Mouse (Mus musculus) MEL (cell line): ENCODE results near the gene H2afy. TPM values are rescaled to one million over a fixed set of nuclear protein-coding genes. Genes with fewer than 3 reads are reported as not detected.

ENCODE experiments used
- DNase-seq: peaks from one replicate; pipeline ENCODE4 v3.0.0; 2011; ENCODE audit warnings: low read depth, low spot score
- H3K27ac ChIP-seq: 2 replicates; pipeline ENCODE4 v1.5.1; 2012; ENCODE audit warnings: low read depth, mild to moderate bottlenecking, control low read depth, low read length, moderate library complexity; ENCODE audit not compliant: control insufficient read depth
- H3K27me3 ChIP-seq, 2 experiments: fragments of 150-350 bp in 1 of 2; sonication (generic) in 1 of 2; 2 replicates each; pipeline ENCODE4 v1.6.1; 2012; ENCODE audit warnings: low read length in 2 of 2, mild to moderate bottlenecking in 2 of 2, improper control_type of control experiment in 1 of 2, moderate library complexity in 1 of 2; ENCODE audit not compliant: insufficient read depth in 2 of 2, control insufficient read depth in 1 of 2
- H3K36me3 ChIP-seq, 2 experiments: 2 replicates each; pipeline ENCODE4 v1.6.1; 2012 to 2014; ENCODE audit warnings: low read length in 2 of 2, improper control_type of control experiment in 1 of 2, inconsistent platforms in 1 of 2, mild to moderate bottlenecking in 1 of 2; ENCODE audit not compliant: insufficient read depth in 2 of 2, control insufficient read depth in 1 of 2
- H3K4me1 ChIP-seq, 2 experiments: fragments of 150-350 bp in 1 of 2; sonication (generic) in 1 of 2; 2 replicates each; pipeline ENCODE4 v1.6.1; 2012; ENCODE audit warnings: low read length in 2 of 2, improper control_type of control experiment in 1 of 2, mild to moderate bottlenecking in 1 of 2; ENCODE audit not compliant: insufficient read depth in 2 of 2, control insufficient read depth in 1 of 2
- H3K4me3 ChIP-seq, 2 experiments: fragments of 150-350 bp in 1 of 2; sonication (generic) in 1 of 2; 2 replicates each; pipeline ENCODE4 v1.5.1; 2012; ENCODE audit warnings: low read depth in 2 of 2, low read length in 2 of 2, mild to moderate bottlenecking in 2 of 2, moderate library complexity in 2 of 2, control low read depth in 1 of 2, improper control_type of control experiment in 1 of 2; ENCODE audit not compliant: control insufficient read depth in 1 of 2, insufficient read depth in 1 of 2
- H3K79me2 ChIP-seq: 2 replicates; pipeline ENCODE4 v1.6.1; 2012; ENCODE audit warnings: mild to moderate bottlenecking, low read length, moderate library complexity; ENCODE audit not compliant: control insufficient read depth, poor library complexity, insufficient read depth
- H3K9ac ChIP-seq: 2 replicates; pipeline ENCODE4 v1.6.1; 2012; ENCODE audit warnings: low read depth, mild to moderate bottlenecking, control low read depth, low read length, moderate library complexity; ENCODE audit not compliant: control insufficient read depth, poor library complexity, severe bottlenecking
- H3K9me3 ChIP-seq: fragments of 150-350 bp; sonication (generic); replicated peaks from 2 replicates; pipeline ENCODE4 v1.6.1; 2012; ENCODE audit warnings: mild to moderate bottlenecking, low read length, improper control_type of control experiment, moderate library complexity; ENCODE audit not compliant: insufficient read depth
- BHLHE40 ChIP-seq: IDR thresholded peaks from 2 replicates; pipeline ENCODE4 v1.6.1; 2012; ENCODE audit warnings: low read depth, mild to moderate bottlenecking, inconsistent platforms, low read length, improper control_type of control experiment, borderline replicate concordance
- CHD2 ChIP-seq: IDR thresholded peaks from 2 replicates; pipeline ENCODE4 v1.6.1; 2011; ENCODE audit warnings: low read length, improper control_type of control experiment
- CTCF ChIP-seq, 3 experiments: IDR thresholded peaks in 2 of 3; conservative IDR thresholded peaks in 1 of 3; 2 replicates each; pipeline ENCODE4 v1.5.1; 2011 to 2012; ENCODE audit warnings: low read length in 3 of 3, low read depth in 2 of 3, mild to moderate bottlenecking in 2 of 3, improper control_type of control experiment in 1 of 3, inconsistent platforms in 1 of 3, mixed read lengths in 1 of 3, moderate library complexity in 1 of 3; ENCODE audit not compliant: control insufficient read depth in 1 of 3, insufficient read depth in 1 of 3, poor library complexity in 1 of 3, severe bottlenecking in 1 of 3
- E2F4 ChIP-seq: IDR thresholded peaks from 2 replicates; pipeline ENCODE4 v1.6.1; 2011; ENCODE audit warnings: low read depth, low read length, improper control_type of control experiment, borderline replicate concordance
- ELF1 ChIP-seq: IDR thresholded peaks from 2 replicates; pipeline ENCODE4 v1.6.1; 2014; ENCODE audit warnings: low read depth, mild to moderate bottlenecking, inconsistent platforms, low read length, improper control_type of control experiment, moderate library complexity
- EP300 ChIP-seq, 2 experiments: IDR thresholded peaks; 2 replicates each; pipeline ENCODE4 v1.6.1; 2011; ENCODE audit warnings: improper control_type of control experiment in 2 of 2, low read length in 2 of 2, low read depth in 1 of 2, mild to moderate bottlenecking in 1 of 2
- HCFC1 ChIP-seq: IDR thresholded peaks from 2 replicates; pipeline ENCODE4 v1.6.1; 2012; ENCODE audit warnings: low read depth, mild to moderate bottlenecking, inconsistent platforms, low read length, improper control_type of control experiment, moderate library complexity
- KAT2A ChIP-seq: conservative IDR thresholded peaks from 2 replicates; pipeline ENCODE4 v1.6.1; 2012; ENCODE audit warnings: low read depth, low read length, improper control_type of control experiment, inconsistent platforms
- MAZ ChIP-seq: IDR thresholded peaks from 2 replicates; pipeline ENCODE4 v1.6.1; 2012; ENCODE audit warnings: low read depth, mild to moderate bottlenecking, inconsistent platforms, low read length, improper control_type of control experiment
- NELFE ChIP-seq: IDR thresholded peaks from 2 replicates; pipeline ENCODE4 v1.6.1; 2011; ENCODE audit warnings: low read depth, low read length, improper control_type of control experiment
- NRF1 ChIP-seq: IDR thresholded peaks from 2 replicates; pipeline ENCODE4 v1.6.1; 2014; ENCODE audit warnings: low read depth, mild to moderate bottlenecking, inconsistent platforms, low read length, improper control_type of control experiment, moderate library complexity; ENCODE audit not compliant: poor library complexity, insufficient read depth, severe bottlenecking
- POLR2AphosphoS5 ChIP-seq: IDR thresholded peaks from 2 replicates; pipeline ENCODE4 v1.6.1; 2012; ENCODE audit warnings: low read depth, borderline replicate concordance, mild to moderate bottlenecking, inconsistent platforms, low read length, moderate library complexity, mixed read lengths
- RCOR1 ChIP-seq: IDR thresholded peaks from 2 replicates; pipeline ENCODE4 v1.6.1; 2012; ENCODE audit warnings: low read depth, mild to moderate bottlenecking, inconsistent platforms, low read length, improper control_type of control experiment
- SIN3A ChIP-seq: IDR thresholded peaks from 2 replicates; pipeline ENCODE4 v1.6.1; 2012; ENCODE audit warnings: low read length, improper control_type of control experiment, inconsistent platforms
- TBP ChIP-seq: IDR thresholded peaks from 2 replicates; pipeline ENCODE4 v1.8.0; 2011; ENCODE audit warnings: low read depth, low read length, improper control_type of control experiment
- ZMIZ1 ChIP-seq: IDR thresholded peaks from 2 replicates; pipeline ENCODE4 v1.6.1; 2012; ENCODE audit warnings: low read depth, mild to moderate bottlenecking, inconsistent platforms, low read length, improper control_type of control experiment, moderate library complexity
- polyA plus RNA-seq, 2 experiments: library from polyadenylated mRNA; stranded (reverse) in 1 of 2; unstranded in 1 of 2; fragments of >175 nt in 1 of 2; fragments of >200 nt in 1 of 2; gene quantifications; 2 replicates each; pipeline versions ENCODE4 v1.2.1 to v1.2.4; 2012; ENCODE audit warnings: low replicate concordance in 2 of 2, low read depth in 1 of 2; ENCODE audit not compliant: insufficient read length in 2 of 2, insufficient read depth in 1 of 2, missing spikeins in 1 of 2
- total RNA-seq: library from RNA; depleted of rRNA; stranded (reverse); fragments of 300-350 nt; gene quantifications from 2 replicates; pipeline ENCODE4 v1.2.3, GENCODE M21; 2012

Gene H2afy
- total and polyA plus RNA-seq, 3 experiments: 159 to 245 TPM; not detected in 1

- no peaks in the 10 kb centered on the region for H3K27me3 ChIP-seq
- no peak overlapping the region for H3K9ac ChIP-seq
- H3K4me3 ChIP-seq: no peak overlapping the region
- H3K36me3 ChIP-seq: peaks cover 0 to 2% of the 10 kb centered on the region in 2 experiments; a peak in 1 of 4 replicates
- H3K27ac ChIP-seq: no peak overlapping the region
- H3K9me3 ChIP-seq: no peaks in the 10 kb centered on the region
- DNase-seq: no peak
- H3K79me2 ChIP-seq: 0 out of 2 replicates have a peak, but pooled peaks cover 2% of the 10 kb centered on the region
- no peaks in the 10 kb centered on the region for H3K4me1 ChIP-seq
- TF ChIP-seq SIN3A: no peak
- TF ChIP-seq E2F4: no peak
- no peak for TF ChIP-seq POLR2AphosphoS5
These were observed 20.8 kb downstream of the H2afy start for GRCm38 (mm10) chr13:56115386-56115785.

DNA sequence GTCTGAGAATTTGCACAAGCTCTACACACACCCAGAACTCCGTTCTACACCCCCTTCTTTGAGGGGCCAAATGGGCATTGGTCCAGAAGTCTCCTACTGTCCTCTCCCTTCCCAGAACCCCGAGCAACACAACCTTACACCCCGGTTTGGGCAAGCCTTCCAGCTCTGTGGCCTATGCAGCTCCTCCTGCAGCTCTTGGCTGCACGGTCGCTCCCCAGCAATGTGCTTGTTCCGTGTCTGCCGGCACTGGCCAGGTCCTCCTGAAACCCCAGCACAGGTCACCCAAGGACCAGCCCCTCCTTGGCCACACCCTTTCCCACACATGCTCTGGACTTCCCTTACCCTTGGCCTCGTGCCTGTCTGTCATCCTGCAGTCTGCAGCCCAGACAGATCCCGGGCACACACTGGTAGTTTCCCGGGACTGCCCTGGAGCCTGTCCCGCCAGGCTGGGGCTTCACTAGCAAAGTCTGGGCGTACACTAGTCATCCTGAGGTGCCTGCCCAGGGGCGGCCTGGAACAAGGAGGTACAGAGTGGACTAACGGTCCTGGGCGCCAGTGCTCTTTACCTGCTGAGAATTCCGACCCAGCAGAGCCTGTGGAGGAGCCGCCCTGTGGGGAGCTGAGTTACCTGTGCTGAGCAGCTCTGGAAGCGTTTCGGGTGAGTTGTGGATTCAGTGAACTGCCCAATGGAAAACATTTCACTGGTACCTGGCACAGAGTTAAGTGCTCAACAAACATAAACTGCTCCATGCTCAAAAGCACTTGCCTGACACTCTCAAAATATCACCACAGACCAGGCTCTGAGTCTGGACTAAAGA, 22.5 kb downstream of the H2afy start:
- peaks cover 0 to 2% of the 10 kb centered on the region in 2 experiments; a peak in 2 of 4 replicates for H3K36me3 ChIP-seq
- no peak overlapping the region for H3K27ac ChIP-seq
- no peaks in the 10 kb centered on the region for H3K4me1 ChIP-seq
- H3K9me3 ChIP-seq: no peaks in the 10 kb centered on the region
- DNase-seq: no peak
- no peak for TF ChIP-seq KAT2A
- no peak for TF ChIP-seq CTCF (IDR thresholded peaks at IDR 0.05 in 2 of 3, conservative IDR thresholded peaks at IDR 0.05 in 1 of 3; ENCODE audit: control insufficient read depth in 1 of 3, insufficient read depth in 1 of 3, low read depth in 2 of 3, low read length in 3 of 3, poor library complexity in 1 of 3, severe bottlenecking in 1 of 3)
- TF ChIP-seq ELF1: no peak
- no peak for TF ChIP-seq BHLHE40
- no peak for TF ChIP-seq RCOR1
- TF ChIP-seq E2F4: no peak
- no peak for TF ChIP-seq NELFE
- no peak for TF ChIP-seq EP300 (IDR thresholded peaks at IDR 0.05; ENCODE audit: low read depth in 1 of 2, low read length in 2 of 2)
- TF ChIP-seq ZMIZ1: no peak
- TF ChIP-seq POLR2AphosphoS5: no peak
- no peak for TF ChIP-seq NRF1
- no peak for TF ChIP-seq CHD2
- TF ChIP-seq HCFC1: no peak
- no peak for TF ChIP-seq TBP
- TF ChIP-seq MAZ: no peak
- no peak overlapping the region for H3K4me3 ChIP-seq
- no peaks in the 10 kb centered on the region for H3K27me3 ChIP-seq
- no peak overlapping the region for H3K9ac ChIP-seq
- H3K79me2 ChIP-seq: 0 out of 2 replicates have a peak, but pooled peaks cover 2% of the 10 kb centered on the region
